Comparison of ENCODE assay signal across 21 mouse cellular contexts in genomic region chr4:107962792-107963191, GRCm38 (mm10). TPM values are rescaled to one million over a fixed set of nuclear protein-coding genes. Genes with fewer than 3 reads are reported as not detected.
A peak's percentile ranks its signal among the peaks of the same experiment; 100 is the strongest.
DNase-seq lines count a peak whose midpoint lies in the region; ATAC-seq lines count a peak whose summit lies in the region.
"Had no signal": no experiment of that assay in that cellular context is flagged by ENCODE, and none has a peak within 500 bp of the region (broad histone marks: within the 10 kb centered on the region; RNA-seq: fewer than 3 reads in every experiment).

No protein-coding gene starts in this region.

- peak; percentile 55 to 57 for DNase-seq in cerebellum, postnatal 10 days
- no peak for DNase-seq in cerebellum, adult 8-10 months
- DNase-seq in heart, adult 11 months: no peak
- DNase-seq in lung, postnatal 10 days: peak; percentile 40
- no peak for DNase-seq in lung, postnatal 36 days
- DNase-seq in heart, postnatal 4 days: peak; percentile 40
- no peak for DNase-seq in layer of hippocampus, adult 9-10 months (ENCODE audit: low spot score)
- DNase-seq: cerebellum, adult 18-20 months; kidney, adult 8-10 months; right cerebral cortex, postnatal 4 days; thymus, adult 2 months had no signal

- 0 out of 2 replicates have a peak overlapping the region, but pooled peaks have one; percentile 18 for H3K4me2 ChIP-seq in heart, embryonic 13.5 days
- H3K4me2 ChIP-seq: forebrain, embryonic 12.5 days; midbrain, embryonic 15.5 days had no signal

- peaks cover 13% of the 10 kb centered on the region; the same call in 1 of the 2 replicates for H3K27me3 ChIP-seq in heart, embryonic 13.5 days (replicated peaks)
- H3K27me3 ChIP-seq: forebrain, embryonic 12.5 days; midbrain, embryonic 15.5 days had no signal

- no peaks in the 10 kb centered on the region for H3K36me3 ChIP-seq in heart, embryonic 13.5 days
- H3K36me3 ChIP-seq: forebrain, embryonic 12.5 days; hindbrain, embryonic 10.5 days; midbrain, embryonic 15.5 days had no signal

- peaks cover 34% of the 10 kb centered on the region for H3K4me1 ChIP-seq in heart, embryonic 13.5 days

- H3K27ac ChIP-seq in heart, embryonic 13.5 days (replicated peaks): peak overlapping the region; percentile 97
- H3K27ac ChIP-seq: forebrain, embryonic 12.5 days; hindbrain, embryonic 10.5 days; layer of hippocampus, adult 2 months; liver, embryonic 14.5 days; midbrain, embryonic 15.5 days had no signal

- no peaks in the 10 kb centered on the region for H3K9me3 ChIP-seq in heart, embryonic 13.5 days
- H3K9me3 ChIP-seq: forebrain, embryonic 12.5 days; hindbrain, embryonic 10.5 days; midbrain, embryonic 15.5 days had no signal

- no peak overlapping the region for H3K4me3 ChIP-seq in heart, embryonic 13.5 days
- H3K4me3 ChIP-seq: forebrain, embryonic 12.5 days; hindbrain, embryonic 10.5 days; layer of hippocampus, adult 2 months; midbrain, embryonic 15.5 days; myocyte had no signal

- 76% methylated on average over 2 of the region's 2 CpGs for WGBS in heart, embryonic 13.5 days

- H3K9ac ChIP-seq in heart, embryonic 13.5 days: no peak overlapping the region
- H3K9ac ChIP-seq: forebrain, embryonic 12.5 days; liver, embryonic 14.5 days; midbrain, embryonic 15.5 days had no signal

- ATAC-seq in heart, embryonic 13.5 days (ENCODE audit: extremely low read depth, insufficient number of reproducible peaks, low FRiP score, low TSS enrichment): no peak
- ATAC-seq: CD4-positive, CD25-positive, alpha-beta regulatory T cell, adult 4 months; midbrain, embryonic 15.5 days had no signal

RNA-seq across cellular contexts. Expression of gene Slc1a7, which starts 5.3 kb away (rescaled TPM):
- not detected in 2 replicates for polyA plus RNA-seq in heart, embryonic 13.5 days (2015; fragmentation: Nextera tagmentation; extraction: Ambion mirVana)
- not detected for total RNA-seq in heart, postnatal 4 days (2021)
- total RNA-seq: layer of hippocampus, adult 2 months; megakaryocyte-erythroid progenitor cell, adult 5-6 weeks had no signal
- polyA plus RNA-seq: CD4-positive, CD25-positive, alpha-beta regulatory T cell, adult 4 months; forebrain, embryonic 12.5 days; hindbrain, embryonic 10.5 days; midbrain, embryonic 15.5 days; neural tube, embryonic 14.5 days had no signal

RNA-seq across cellular contexts. Expression of gene Cpt2, which starts 39.4 kb away (rescaled TPM):
- 53.4 and 59.3 TPM in 2 replicates for polyA plus RNA-seq in heart, embryonic 13.5 days (2015; fragmentation: Nextera tagmentation; extraction: Ambion mirVana)
- total RNA-seq in heart, postnatal 4 days (2021): 100 to 1,000 TPM; 140 to 144 TPM

Comparison
In these comparisons a context has a peak if more than half of its experiments do, and no peak if none do; other contexts are left out.
1. DNase-seq: peak in cerebellum, postnatal 10 days (2 of 2), lung, postnatal 10 days (single experiment) and heart, postnatal 4 days (single experiment); none in cerebellum, adult 8-10 months (single experiment), heart, adult 11 months (single experiment), lung, postnatal 36 days (single experiment) and layer of hippocampus, adult 9-10 months (single experiment).